Mouse (Mus musculus): ENCODE results near the gene Gm38655.
A peak's percentile ranks its signal among the peaks of the same experiment; 100 is the strongest.

DNA sequence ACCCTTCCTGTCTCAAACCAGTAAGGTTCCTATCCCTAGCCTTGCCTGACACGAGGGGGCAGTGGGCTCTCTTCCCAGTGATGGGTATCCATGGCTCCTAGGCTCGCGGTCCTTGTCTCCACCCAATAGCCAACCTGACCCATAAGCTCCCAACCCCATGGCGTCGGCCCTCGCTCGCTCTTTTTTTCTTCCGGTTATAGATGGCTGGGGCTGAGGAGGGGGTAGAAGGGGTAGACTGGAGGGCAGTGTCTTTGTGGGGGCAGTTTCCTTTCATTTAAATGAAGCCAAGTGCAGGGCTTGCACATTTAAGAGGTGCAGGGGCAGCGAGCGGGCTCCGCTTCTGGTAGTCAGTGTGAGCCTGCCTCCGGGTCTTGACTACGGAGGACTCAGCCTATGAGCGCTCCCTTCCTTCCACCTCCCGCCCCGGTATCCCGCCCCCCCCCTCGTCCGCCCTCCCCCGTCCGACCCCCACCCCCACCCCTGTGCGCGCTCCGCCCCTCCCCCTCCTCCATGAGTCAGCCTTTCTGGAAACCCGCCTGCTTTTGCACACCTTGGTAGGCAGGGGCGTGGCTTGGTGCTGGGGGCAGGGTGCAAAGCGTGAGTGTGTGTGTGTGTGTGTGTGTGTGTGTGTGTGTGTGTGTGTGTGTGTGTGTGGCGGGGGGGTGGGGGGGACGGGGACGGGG is 46.7 kb upstream of the Gm38655 start:
- TF ChIP-seq CTCF (IDR thresholded peaks at IDR 0.05; ENCODE audit: borderline replicate concordance, control insufficient read depth, extremely low read depth, insufficient read depth, low read length, poor library complexity) (no peak), POLR2A (IDR thresholded peaks at IDR 0.05; ENCODE audit: control insufficient read depth, extremely low read depth, insufficient read depth, low read length, poor library complexity) (peak; percentile 49; the same call in 1 of the 2 replicates)

Data from thymus, adult 2 months (tissue).